Mouse (Mus musculus) embryonic facial prominence, embryonic 11.5 days (tissue): ENCODE results near the gene Rgs10. TPM values are rescaled to one million over a fixed set of nuclear protein-coding genes. Genes with fewer than 3 reads are reported as not detected.
"Not testable (repeated sequence)": the region's sequence is repeated elsewhere in the genome, so short reads cannot be mapped to it uniquely, and the experiment has no call there.

Source experiments
- ATAC-seq: fragments of 200-750 bp; cut with Nextera tagmentation; replicated peaks from 2 replicates; pipeline ENCODE4 v1.8.0; 2017; ENCODE audit warnings: low read depth; ENCODE audit not compliant: insufficient number of reproducible peaks, low FRiP score, low TSS enrichment
- DNase-seq: peaks from one replicate; pipeline ENCODE4 v3.0.0-alpha.2; 2015; ENCODE audit warnings: low spot score
- H3K27ac ChIP-seq: fragments of 300-500 bp; sonication (generic); replicated peaks from 2 replicates; pipeline ENCODE4 v1.5.1; 2014; ENCODE audit warnings: mild to moderate bottlenecking, low read depth, low read length, control low read depth
- H3K27me3 ChIP-seq: fragments of 300-500 bp; sonication (generic); 2 replicates; pipeline ENCODE4 v1.6.1; 2014; ENCODE audit warnings: mild to moderate bottlenecking, low read length, moderate library complexity, mixed read lengths; ENCODE audit not compliant: control insufficient read depth, insufficient read depth
- H3K36me3 ChIP-seq: fragments of 300-500 bp; sonication (generic); replicated peaks from 2 replicates; pipeline ENCODE4 v1.6.1; 2014; ENCODE audit warnings: low read depth, mild to moderate bottlenecking, low read length, moderate library complexity, mixed read lengths; ENCODE audit not compliant: control insufficient read depth, insufficient read depth
- H3K4me1 ChIP-seq: fragments of 300-500 bp; sonication (generic); 2 replicates; pipeline ENCODE4 v1.6.1; 2014; ENCODE audit warnings: low read length, mixed read lengths; ENCODE audit not compliant: control insufficient read depth, insufficient read depth
- H3K4me2 ChIP-seq: fragments of 300-500 bp; sonication (generic); 2 replicates; pipeline ENCODE4 v1.6.1; 2014; ENCODE audit warnings: low read depth, mild to moderate bottlenecking, control low read depth, low read length, moderate library complexity
- H3K4me3 ChIP-seq: fragments of 300-500 bp; sonication (generic); 2 replicates; pipeline ENCODE4 v1.5.1; 2014; ENCODE audit warnings: low read depth, low read length, control low read depth
- H3K9ac ChIP-seq: fragments of 300-500 bp; sonication (generic); replicated peaks from 2 replicates; pipeline ENCODE4 v1.6.1; 2014; ENCODE audit warnings: mild to moderate bottlenecking, control low read depth, low read length
- H3K9me3 ChIP-seq: fragments of 300-500 bp; sonication (generic); replicated peaks from 2 replicates; pipeline ENCODE4 v1.6.1; 2016; ENCODE audit warnings: mild to moderate bottlenecking, low read length, inconsistent platforms, mixed read lengths; ENCODE audit not compliant: control insufficient read depth
- WGBS: fragments of 180-500 bp; shearing (Covaris S2); extraction: QIAGEN DNeasy Blood & Tissue Kit; methylation state at CpG from one replicate; pipeline ENCODE4 v1.1.7; 2014; 5-methylcytosine and 5-hydroxymethylcytosine counted together
- polyA plus RNA-seq: library from polyadenylated mRNA; unstranded; fragments of >200 nt; fragmentation: Nextera tagmentation; extraction: Ambion mirVana; gene quantifications from 2 replicates; pipeline ENCODE4 v1.2.1, GENCODE M21; 2014

The Rgs10 gene
- polyA plus RNA-seq, 1 experiment from 2014 or later, result 16.7 TPM

DNA sequence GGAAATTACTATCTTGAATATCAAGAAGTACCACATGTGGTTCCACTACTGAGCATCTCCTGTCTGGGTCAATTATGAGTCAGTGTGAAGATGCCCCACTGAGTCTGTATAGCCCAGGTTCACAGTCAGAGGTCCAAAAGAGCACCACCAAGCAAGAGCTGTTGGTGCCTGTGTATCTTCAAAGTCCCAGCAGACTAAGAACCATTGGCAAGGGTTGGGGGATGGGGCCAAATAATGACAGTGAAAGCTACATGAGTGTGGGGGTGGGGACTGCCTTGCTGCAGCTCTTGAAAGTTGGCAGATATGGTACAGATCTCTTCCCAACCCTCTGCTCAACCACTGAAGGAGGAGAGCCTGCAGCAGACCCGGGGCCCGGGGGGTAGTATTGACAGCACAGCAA lies 72.0 kb downstream of the Rgs10 start:
- Histone ChIP-seq H3K4me2 (no peak overlapping the region), H3K4me3 (no peak overlapping the region), H3K27ac (no peak overlapping the region), H3K27me3 (no peaks in the 10 kb centered on the region), H3K4me1 (no peaks in the 10 kb centered on the region), H3K36me3 (no peaks in the 10 kb centered on the region), H3K9ac (no peak overlapping the region), H3K9me3 (no peaks in the 10 kb centered on the region)
- no peak for DNase-seq
- no peak for ATAC-seq
- whole genome bisulfite sequencing, result 72% methylated on average over 2 of the region's 2 CpGs

GRCm38 (mm10) chr7:128345691-128346090 lies 72.9 kb downstream of the Rgs10 start:
- Histone ChIP-seq H3K4me3 (no peak overlapping the region), H3K4me1 (no peaks in the 10 kb centered on the region), H3K9me3 (no peaks in the 10 kb centered on the region), H3K9ac (no peak overlapping the region), H3K4me2 (no peak overlapping the region), H3K27ac (no peak overlapping the region), H3K36me3 (no peaks in the 10 kb centered on the region), H3K27me3 (no peaks in the 10 kb centered on the region)
- 69% methylated on average over 6 of the region's 6 CpGs for WGBS
- ATAC-seq (no peak), DNase-seq (no peak)

GRCm38 (mm10) chr7:128344928-128345653 lies 73.5 kb downstream of the Rgs10 start:
- Histone ChIP-seq H3K4me2 (no peak overlapping the region), H3K36me3 (no peaks in the 10 kb centered on the region), H3K27ac (no peak overlapping the region), H3K9me3 (no peaks in the 10 kb centered on the region), H3K27me3 (no peaks in the 10 kb centered on the region), H3K4me3 (no peak overlapping the region), H3K4me1 (no peaks in the 10 kb centered on the region), H3K9ac (no peak overlapping the region)
- ATAC-seq (no peak), DNase-seq (peak; percentile 79)
- WGBS, result 60% methylated on average over 6 of the region's 6 CpGs

GRCm38 (mm10) chr7:128344488-128344887 lies 74.1 kb downstream of the Rgs10 start:
- Histone ChIP-seq H3K36me3 (no peaks in the 10 kb centered on the region), H3K4me3 (no peak overlapping the region), H3K9me3 (no peaks in the 10 kb centered on the region), H3K4me1 (no peaks in the 10 kb centered on the region), H3K4me2 (no peak overlapping the region), H3K27ac (no peak overlapping the region), H3K9ac (no peak overlapping the region), H3K27me3 (no peaks in the 10 kb centered on the region)
- no peak for ATAC-seq
- no peak for DNase-seq
- whole genome bisulfite sequencing, result 85% methylated on average over 7 of the region's 7 CpGs

DNA sequence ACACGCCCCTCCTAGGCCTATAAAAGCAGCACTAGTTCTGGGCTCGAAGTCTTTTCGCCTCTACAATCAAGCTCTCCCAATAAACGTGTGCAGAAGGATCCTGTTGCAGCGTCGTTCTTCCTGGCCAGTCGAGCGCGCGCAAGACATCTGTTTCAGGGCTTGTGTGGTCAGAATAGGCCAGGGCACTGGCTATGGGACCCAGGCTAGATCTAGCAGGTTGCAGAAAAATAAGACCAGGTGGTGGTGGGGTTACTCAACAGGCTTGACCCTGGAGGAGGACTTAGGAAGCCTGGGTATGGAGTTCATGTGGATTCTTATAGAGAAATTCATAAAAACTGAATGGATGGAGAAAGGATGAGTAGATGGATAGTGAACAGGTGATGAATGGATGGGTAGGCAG lies 75.9 kb downstream of the Rgs10 start:
- not testable (repeated sequence) for H3K36me3 ChIP-seq, H3K27ac ChIP-seq, H3K27me3 ChIP-seq, H3K9ac ChIP-seq, H3K9me3 ChIP-seq, ATAC-seq, H3K4me2 ChIP-seq, H3K4me3 ChIP-seq, H3K4me1 ChIP-seq, DNase-seq
- 85% methylated on average over 7 of the region's 10 CpGs for WGBS

- H3K9me3 ChIP-seq, H3K4me2 ChIP-seq, ATAC-seq, DNase-seq, H3K27ac ChIP-seq, H3K4me1 ChIP-seq, H3K36me3 ChIP-seq, H3K9ac ChIP-seq, H3K27me3 ChIP-seq, H3K4me3 ChIP-seq: not testable (repeated sequence)
- 77% methylated on average over 7 of the region's 9 CpGs for WGBS
These were observed 78.2 kb downstream of the Rgs10 start for GRCm38 (mm10) chr7:128340321-128340720.

- Histone ChIP-seq H3K4me3 (no peak overlapping the region), H3K4me2 (no peak overlapping the region), H3K9ac (no peak overlapping the region), H3K36me3 (no peaks in the 10 kb centered on the region), H3K27ac (no peak overlapping the region), H3K9me3 (no peaks in the 10 kb centered on the region), H3K4me1 (no peaks in the 10 kb centered on the region), H3K27me3 (no peaks in the 10 kb centered on the region)
- DNase-seq (no peak), ATAC-seq (no peak)
- 79% methylated on average over 1 of the region's 1 CpGs for WGBS
These were observed 85.7 kb downstream of the Rgs10 start for GRCm38 (mm10) chr7:128332896-128333295.

- H3K4me2 ChIP-seq, result no peak overlapping the region
- no peaks in the 10 kb centered on the region for H3K4me1 ChIP-seq
- H3K4me3 ChIP-seq, result no peak overlapping the region
- no peak overlapping the region for H3K27ac ChIP-seq
- H3K27me3 ChIP-seq, result no peaks in the 10 kb centered on the region
- no peaks in the 10 kb centered on the region for H3K36me3 ChIP-seq
- no peak overlapping the region for H3K9ac ChIP-seq
- WGBS, result 40% methylated on average over 9 of the region's 9 CpGs
- no peaks in the 10 kb centered on the region for H3K9me3 ChIP-seq
- ATAC-seq (no peak), DNase-seq (peak; percentile 20)
These were observed 87.6 kb downstream of the Rgs10 start for GRCm38 (mm10) chr7:128330981-128331380.
